Mouse (Mus musculus) midbrain, postnatal 0 days (tissue): ENCODE data around the gene Serhl. TPM values are rescaled to one million over a fixed set of nuclear protein-coding genes. Genes with fewer than 3 reads are reported as not detected.
"Not testable (repeated sequence)": the region's sequence is repeated elsewhere in the genome, so short reads cannot be mapped to it uniquely, and the experiment has no call there.

Experiments used
- ATAC-seq: fragments of 200-750 bp; cut with Nextera tagmentation; 2 replicates; pipeline ENCODE4 v1.8.0; 2017; ENCODE audit warnings: moderate number of reproducible peaks, mild to moderate bottlenecking, moderate TSS enrichment, moderate library complexity; ENCODE audit not compliant: low FRiP score
- DNase-seq: peaks from one replicate; pipeline ENCODE4 v3.0.0-alpha.2; 2015; ENCODE audit warnings: low spot score
- H3K27ac ChIP-seq: fragments of 300-500 bp; sonication (generic); 2 replicates; pipeline ENCODE4 v1.5.1; 2014; ENCODE audit warnings: low read depth, mild to moderate bottlenecking, low read length, mixed read lengths
- H3K27me3 ChIP-seq: fragments of 300-500 bp; sonication (generic); 2 replicates; pipeline ENCODE4 v1.6.1; 2014; ENCODE audit warnings: low read length, control low read depth, mixed read lengths; ENCODE audit not compliant: insufficient read depth
- H3K36me3 ChIP-seq: fragments of 300-500 bp; sonication (generic); 2 replicates; pipeline ENCODE4 v1.6.1; 2014; ENCODE audit warnings: low read length, control low read depth, mixed read lengths; ENCODE audit not compliant: insufficient read depth
- H3K4me1 ChIP-seq: fragments of 300-500 bp; sonication (generic); 2 replicates; pipeline ENCODE4 v1.6.1; 2014; ENCODE audit warnings: mild to moderate bottlenecking, control low read depth, antibody characterized with exemption, low read length, mixed read lengths; ENCODE audit not compliant: insufficient read depth
- H3K4me2 ChIP-seq: fragments of 300-500 bp; sonication (generic); 2 replicates; pipeline ENCODE4 v1.6.1; 2014; ENCODE audit warnings: low read depth, mild to moderate bottlenecking, low read length, mixed read lengths; ENCODE audit not compliant: poor library complexity, severe bottlenecking
- H3K4me3 ChIP-seq: fragments of 300-500 bp; sonication (generic); 2 replicates; pipeline ENCODE4 v1.5.1; 2014; ENCODE audit warnings: low read depth, mild to moderate bottlenecking, low read length, moderate library complexity
- H3K9ac ChIP-seq: fragments of 300-500 bp; sonication (generic); replicated peaks from 2 replicates; pipeline ENCODE4 v1.6.1; 2014; ENCODE audit warnings: mild to moderate bottlenecking, low read length, moderate library complexity, mixed read lengths; ENCODE audit not compliant: poor library complexity, severe bottlenecking
- H3K9me3 ChIP-seq: fragments of 300-500 bp; sonication (generic); 2 replicates; pipeline ENCODE4 v1.6.1; 2016; ENCODE audit warnings: low read length, control low read depth
- CTCF ChIP-seq: IDR thresholded peaks from 2 replicates; pipeline ENCODE4 v1.5.1; 2016; ENCODE audit warnings: antibody characterized with exemption, mild to moderate bottlenecking
- WGBS: fragments of 180-500 bp; shearing (Covaris S2); extraction: QIAGEN DNeasy Blood & Tissue Kit; methylation state at CpG from one replicate; pipeline ENCODE4 v1.1.7; 2014; 5-methylcytosine and 5-hydroxymethylcytosine counted together
- polyA plus RNA-seq: library from polyadenylated mRNA; unstranded; fragments of >200 nt; fragmentation: Nextera tagmentation; extraction: Ambion mirVana; gene quantifications from 2 replicates; pipeline ENCODE4 v1.2.1, GENCODE M21; 2015
- total RNA-seq: library from RNA; depleted of rRNA; stranded (reverse); fragments of >200 nt; gene quantifications from 2 replicates; pipeline ENCODE4 v1.2.3, GENCODE M21; 2014

The Serhl gene
- total and polyA plus RNA-seq, 2 experiments from 2014 or later: 6.7 to 38.5 TPM

- Histone ChIP-seq H3K4me2 (peak within 1 kb of the TSS; percentile 66), H3K4me3 (peak within 1 kb of the TSS; percentile 85), H3K9ac (peak within 1 kb of the TSS; percentile 77), H3K4me1 (no peaks in the 10 kb centered on the region; the same call in 1 of the 2 replicates), H3K9me3 (no peaks in the 10 kb centered on the region), H3K27me3 (no peaks in the 10 kb centered on the region), H3K27ac (peak within 1 kb of the TSS; percentile 87), H3K36me3 (peaks cover 33% of the 10 kb centered on the region)
- 9% methylated on average over 32 of the region's 32 CpGs for WGBS
- DNase-seq: peak; percentile 91
- peak; percentile 88 for ATAC-seq
- no peak for TF ChIP-seq CTCF
These were observed 33.4 kb downstream of the Serhl start, which contains the start of gene Rrp7a for GRCm38 (mm10) chr15:83122566-83123145. Gene Rrp7a, minus strand, starts transcription at chr15:83122801.

GRCm38 (mm10) chr15:83124625-83125024, 35.3 kb downstream of the Serhl start:
- no peak overlapping the region for H3K4me2 ChIP-seq
- no peak for TF ChIP-seq CTCF
- H3K9ac ChIP-seq: no peak overlapping the region
- H3K4me3 ChIP-seq: no peak overlapping the region
- H3K4me1 ChIP-seq: no peaks in the 10 kb centered on the region; the same call in 1 of the 2 replicates
- no peak for ATAC-seq
- DNase-seq: no peak
- H3K9me3 ChIP-seq: no peaks in the 10 kb centered on the region
- 66% methylated on average over 5 of the region's 5 CpGs for WGBS
- no peak overlapping the region for H3K27ac ChIP-seq
- no peaks in the 10 kb centered on the region for H3K27me3 ChIP-seq
- peaks cover 37% of the 10 kb centered on the region for H3K36me3 ChIP-seq

- Histone ChIP-seq H3K36me3 (peaks cover 51% of the 10 kb centered on the region), H3K27ac (no peak overlapping the region), H3K9ac (no peak overlapping the region), H3K4me1 (no peaks in the 10 kb centered on the region; the same call in 1 of the 2 replicates), H3K4me2 (no peak overlapping the region), H3K4me3 (no peak overlapping the region), H3K9me3 (no peaks in the 10 kb centered on the region), H3K27me3 (no peaks in the 10 kb centered on the region)
- DNase-seq: no peak
- no peak for ATAC-seq
- TF ChIP-seq CTCF: no peak
- WGBS: 79% methylated on average over 9 of the region's 9 CpGs
These were observed 37.3 kb downstream of the Serhl start for GRCm38 (mm10) chr15:83126582-83126981.

- H3K27me3 ChIP-seq, DNase-seq, H3K4me2 ChIP-seq, H3K4me3 ChIP-seq, H3K9ac ChIP-seq, H3K27ac ChIP-seq, H3K9me3 ChIP-seq, ATAC-seq, H3K4me1 ChIP-seq: not testable (repeated sequence)
- WGBS: 39% methylated on average over 3 of the region's 3 CpGs
- peaks cover 56% of the 10 kb centered on the region for H3K36me3 ChIP-seq
These were observed 37.7 kb downstream of the Serhl start for GRCm38 (mm10) chr15:83127037-83127436.

- DNase-seq: no peak
- H3K27me3 ChIP-seq: no peaks in the 10 kb centered on the region
- H3K9ac ChIP-seq: no peak overlapping the region
- no peak for TF ChIP-seq CTCF
- no peaks in the 10 kb centered on the region for H3K9me3 ChIP-seq
- H3K4me2 ChIP-seq: no peak overlapping the region
- no peak for ATAC-seq
- H3K4me3 ChIP-seq: no peak overlapping the region
- no peaks in the 10 kb centered on the region for H3K4me1 ChIP-seq
- no peak overlapping the region for H3K27ac ChIP-seq
- H3K36me3 ChIP-seq: peaks cover 72% of the 10 kb centered on the region
- WGBS: 94% methylated on average over 7 of the region's 7 CpGs
These were observed 40.4 kb downstream of the Serhl start for GRCm38 (mm10) chr15:83129530-83130231.

GRCm38 (mm10) chr15:83134671-83135070, 45.4 kb downstream of the Serhl start:
- WGBS: 87% methylated on average over 6 of the region's 6 CpGs
- Histone ChIP-seq H3K4me2 (no peak overlapping the region), H3K9ac (no peak overlapping the region), H3K36me3 (peaks cover 60% of the 10 kb centered on the region), H3K27me3 (no peaks in the 10 kb centered on the region), H3K4me3 (no peak overlapping the region), H3K27ac (no peak overlapping the region), H3K4me1 (no peaks in the 10 kb centered on the region), H3K9me3 (no peaks in the 10 kb centered on the region)
- ATAC-seq (no peak), DNase-seq (no peak)
- no peak for TF ChIP-seq CTCF
